Mouse (Mus musculus): Measurements from ENCODE around the gene Fam129a.
"Not testable (repeated sequence)": the region's sequence is repeated elsewhere in the genome, so short reads cannot be mapped to it uniquely, and the experiment has no call there.

The Fam129a gene

DNA sequence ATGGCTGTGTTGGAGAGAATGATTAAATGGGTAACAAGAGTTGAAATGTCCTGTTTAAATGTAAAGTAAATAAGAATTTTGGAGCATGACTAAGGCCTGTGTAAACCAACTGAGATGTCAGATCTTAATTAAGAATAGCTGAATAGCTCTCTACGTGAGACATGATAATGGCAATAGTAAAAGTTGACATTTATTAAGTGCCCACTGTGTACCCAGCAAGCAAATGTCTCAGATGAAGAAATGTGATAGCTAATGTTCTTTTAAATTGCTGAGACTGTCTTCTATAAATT lies 13.1 kb downstream of the Fam129a start:
- DNase-seq = no peak

- no peak for DNase-seq
Observed at GRCm38 (mm10) chr1:151584565-151585216, 13.7 kb downstream of the Fam129a start.

DNA sequence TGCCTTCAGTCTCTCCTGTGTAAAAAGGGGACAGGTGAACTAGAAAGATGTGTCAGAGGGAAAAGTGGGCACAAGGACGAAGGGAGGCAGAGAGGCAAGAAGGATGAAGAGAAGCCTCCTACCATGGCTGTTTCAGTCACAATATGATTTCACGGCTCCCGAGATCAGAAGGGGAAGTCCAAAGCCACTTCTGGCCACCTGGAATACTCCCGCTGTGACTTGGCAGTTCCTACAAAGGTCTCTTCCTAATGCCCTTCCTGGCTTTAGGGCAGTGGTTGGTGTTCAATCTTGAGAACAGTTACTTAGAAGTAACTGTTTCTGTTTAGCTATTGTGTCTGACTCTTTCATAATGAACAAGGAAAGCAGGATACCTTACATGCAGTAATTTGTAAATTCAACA lies 14.7 kb downstream of the Fam129a start:
- DNase-seq = no peak

DNA sequence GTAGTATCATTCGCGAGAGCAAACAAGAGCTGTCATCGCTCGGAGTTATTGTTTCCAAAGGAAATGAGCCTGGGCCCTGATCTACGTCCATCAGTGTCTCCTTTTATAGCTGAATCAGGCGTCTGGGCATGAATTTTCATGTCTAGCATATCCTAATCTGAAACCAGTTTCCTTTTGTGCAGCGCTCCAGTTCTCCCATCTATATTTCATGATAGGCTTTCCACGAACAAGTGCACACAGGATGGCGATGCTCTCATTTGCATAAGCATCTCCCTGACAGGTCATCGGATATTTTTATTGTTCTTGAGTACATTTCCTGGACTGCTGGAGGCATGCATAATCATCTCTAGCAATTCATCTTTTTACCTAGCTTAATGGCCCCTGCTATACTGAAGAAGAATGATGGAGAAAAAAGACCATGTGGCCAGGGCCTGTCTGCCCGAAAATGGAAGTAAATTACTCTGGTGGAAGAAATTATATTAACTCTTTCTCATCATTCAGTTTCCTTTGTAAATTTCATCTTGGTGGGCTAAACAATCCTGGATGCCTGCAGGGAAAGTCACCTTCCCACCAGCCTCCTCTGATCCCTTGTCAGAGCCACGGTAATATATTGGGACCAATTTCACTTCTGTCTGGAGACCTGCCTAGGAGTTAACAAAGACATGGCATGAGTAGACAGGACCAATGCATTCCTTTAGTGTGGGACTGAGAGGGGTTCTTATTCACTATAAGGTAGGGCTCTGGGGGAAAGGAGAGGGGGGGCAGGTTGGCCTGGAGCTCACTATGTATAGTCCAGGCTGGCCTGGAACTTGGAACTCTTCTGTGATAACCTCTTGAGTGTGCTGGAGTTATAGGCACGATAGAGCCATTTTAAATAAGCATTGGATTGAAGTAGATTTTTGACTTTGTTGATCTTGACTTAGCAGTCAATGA lies 21.4 kb downstream of the Fam129a start:
- DNase-seq = no peak

DNA sequence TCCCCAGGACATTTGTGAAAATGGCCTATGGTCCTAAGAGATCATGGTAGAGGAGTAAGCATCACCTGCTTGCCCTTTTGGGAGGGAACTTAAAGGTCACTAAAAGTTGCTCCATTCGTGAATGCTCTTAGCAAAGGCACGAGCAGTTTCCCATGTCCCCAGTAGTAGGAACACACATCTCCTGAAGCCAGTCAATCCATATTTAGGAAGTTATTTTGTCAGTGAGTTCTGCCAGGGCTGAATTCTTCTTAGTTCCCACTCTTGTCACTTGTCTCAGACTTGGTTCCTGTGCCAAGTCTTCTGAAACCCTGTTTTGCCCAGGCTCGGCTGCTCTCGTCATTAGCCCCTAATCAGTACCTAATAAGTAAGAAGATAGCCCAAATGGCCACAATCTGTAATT lies 23.9 kb downstream of the Fam129a start:
- DNase-seq = no peak

- DNase-seq = no peak
Observed at GRCm38 (mm10) chr1:151595600-151596299, 24.8 kb downstream of the Fam129a start.

GRCm38 (mm10) chr1:151596562-151596961 lies 25.6 kb downstream of the Fam129a start:
- DNase-seq = no peak

- DNase-seq = no peak
Observed at GRCm38 (mm10) chr1:151597677-151598297, 26.8 kb downstream of the Fam129a start.

- DNase-seq = no peak
Observed at GRCm38 (mm10) chr1:151598876-151599275, 27.9 kb downstream of the Fam129a start.

- no peak for DNase-seq
Observed at GRCm38 (mm10) chr1:151604328-151604727, 33.3 kb downstream of the Fam129a start.

DNA sequence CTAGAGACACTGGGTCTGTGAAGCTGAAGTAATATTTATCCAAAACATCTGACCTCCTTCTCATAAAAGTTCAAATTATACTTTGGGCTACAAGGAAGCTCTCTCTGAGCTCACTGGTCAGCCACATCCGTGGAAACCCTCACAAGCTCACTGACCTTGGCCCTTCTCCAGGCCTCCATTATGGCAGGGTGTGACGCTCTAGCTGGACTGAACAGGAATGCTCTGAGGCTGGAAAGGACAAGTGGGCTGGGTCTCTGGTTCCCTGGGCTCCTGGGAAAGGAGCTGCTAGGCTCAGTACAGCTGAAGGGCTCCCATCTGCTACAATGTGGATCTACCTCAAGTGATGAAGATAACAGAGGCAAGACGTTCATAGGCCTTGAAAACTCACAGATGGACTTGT lies 37.0 kb downstream of the Fam129a start:
- DNase-seq = not testable (repeated sequence)

DNA sequence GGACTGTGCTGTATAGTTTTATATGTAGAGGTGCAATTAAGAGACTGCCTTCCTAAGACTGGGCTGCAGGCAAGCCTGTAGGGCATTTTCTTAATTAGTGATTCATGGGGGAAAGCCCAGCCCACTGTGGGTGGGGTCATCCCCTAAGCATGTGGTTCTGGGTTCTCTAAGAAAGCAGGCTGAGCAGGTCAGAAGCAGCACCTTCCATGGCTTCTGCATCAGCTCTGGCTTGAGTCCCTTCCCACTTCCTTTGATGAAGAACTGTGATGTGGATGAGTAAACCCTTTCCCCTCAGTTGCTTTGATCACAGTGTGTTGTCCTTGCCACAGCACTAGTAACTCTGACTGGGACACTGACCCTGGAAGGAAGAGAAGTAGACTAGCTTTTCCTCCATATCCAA lies 39.6 kb downstream of the Fam129a start:
- DNase-seq = no peak

DNA sequence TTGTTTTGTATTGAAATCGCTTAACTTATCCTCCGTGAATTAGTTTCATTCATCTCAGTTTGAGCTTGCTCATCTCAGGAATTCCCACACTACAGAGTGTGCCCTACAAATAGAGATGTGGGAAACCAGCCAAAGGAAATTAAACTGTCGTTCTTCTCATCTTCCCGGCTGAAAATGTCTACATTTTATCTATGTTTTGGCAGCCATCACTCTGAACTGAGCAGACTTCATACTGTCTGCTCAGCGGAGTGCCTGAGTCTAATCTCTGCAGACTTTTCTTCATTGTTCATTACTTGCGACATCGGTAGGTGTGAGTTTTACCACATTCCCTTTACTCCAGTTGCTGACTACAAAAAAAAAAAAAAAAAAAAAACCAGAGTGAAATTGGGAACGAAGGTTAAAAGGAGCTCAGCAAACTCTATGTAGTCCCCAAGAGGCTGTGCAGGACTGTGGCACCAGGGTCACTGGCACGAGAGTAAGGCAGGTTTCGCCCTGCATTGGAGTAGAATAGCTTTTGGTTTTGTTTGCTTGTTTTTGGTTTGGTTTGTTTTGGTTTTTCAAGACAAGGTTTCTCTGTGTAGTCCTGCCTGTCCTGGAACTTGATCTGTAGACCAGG lies 43.4 kb downstream of the Fam129a start:
- DNase-seq = no peak

DNA sequence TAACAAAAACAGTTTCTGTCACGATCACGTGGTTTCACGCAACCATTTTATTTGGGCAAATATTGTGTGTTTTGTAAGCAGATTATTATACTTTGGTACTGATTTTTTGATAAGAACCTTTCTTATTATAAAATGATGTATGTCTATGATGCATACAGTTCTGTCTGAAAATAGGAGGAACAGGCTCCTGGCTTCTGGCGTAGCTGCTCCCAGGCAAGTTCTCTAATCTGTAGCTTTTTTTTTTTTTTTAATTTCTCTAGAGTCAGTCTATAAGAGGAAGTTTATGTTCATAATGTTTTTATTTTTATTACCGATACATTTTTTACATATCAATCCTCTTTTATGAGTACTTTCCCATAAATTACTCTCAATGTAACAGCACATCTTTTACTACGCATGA lies 44.6 kb downstream of the Fam129a start:
- no peak for DNase-seq

DNA sequence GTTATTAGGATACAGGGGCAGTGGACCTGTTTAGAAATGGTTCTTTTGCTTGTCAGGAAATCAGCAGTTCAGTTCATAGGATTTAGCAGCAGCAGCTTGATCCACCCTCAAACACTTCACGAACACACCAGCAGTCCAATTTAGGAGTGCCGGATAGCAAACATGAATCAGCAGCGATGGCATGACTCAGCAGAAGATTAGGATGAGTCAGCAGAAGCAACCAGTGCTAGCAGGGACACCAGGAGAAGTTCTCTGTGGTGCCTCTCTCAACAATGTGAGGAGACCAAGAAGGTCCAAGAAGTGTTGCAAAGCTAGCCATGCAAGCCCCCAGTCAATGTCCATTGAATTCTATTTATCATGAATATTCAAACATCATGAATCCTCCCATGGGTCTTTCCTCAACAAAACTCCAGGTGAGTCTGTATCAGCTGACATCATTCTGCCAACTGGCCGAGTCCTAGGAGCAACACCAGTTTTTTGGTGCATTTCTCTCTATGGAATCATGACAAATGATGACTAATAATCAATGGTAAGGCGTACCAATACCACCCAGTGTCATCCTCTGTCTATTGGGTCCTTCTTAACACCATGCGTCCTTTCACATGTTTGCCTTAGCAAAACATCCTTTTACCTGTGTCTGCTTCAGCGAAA lies 45.7 kb downstream of the Fam129a start:
- DNase-seq = no peak

- no peak for DNase-seq
Observed at GRCm38 (mm10) chr1:151618251-151618650, 47.3 kb downstream of the Fam129a start.

- DNase-seq = no peak
Observed at GRCm38 (mm10) chr1:151619281-151619711, 48.3 kb downstream of the Fam129a start.

DNA sequence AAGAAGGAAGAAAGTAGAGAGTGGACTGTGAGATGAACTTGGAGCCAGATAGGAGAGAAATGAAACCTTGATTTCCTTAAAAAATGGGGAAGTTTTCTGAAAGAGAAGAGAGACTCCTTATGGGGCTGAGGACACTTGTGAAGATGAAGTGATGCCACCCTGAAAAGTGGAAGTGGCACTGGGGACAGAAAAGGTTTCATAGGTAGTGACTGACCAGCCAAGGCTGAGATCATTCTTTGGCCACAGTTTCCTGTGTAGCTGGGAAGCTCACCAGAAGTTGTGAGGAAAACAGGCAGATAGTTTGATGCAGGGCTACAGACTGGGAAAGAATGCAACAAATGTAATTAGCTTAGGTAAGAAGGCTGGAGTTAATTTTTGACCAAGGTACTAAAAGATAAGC lies 49.7 kb downstream of the Fam129a start:
- DNase-seq = no peak

DNA sequence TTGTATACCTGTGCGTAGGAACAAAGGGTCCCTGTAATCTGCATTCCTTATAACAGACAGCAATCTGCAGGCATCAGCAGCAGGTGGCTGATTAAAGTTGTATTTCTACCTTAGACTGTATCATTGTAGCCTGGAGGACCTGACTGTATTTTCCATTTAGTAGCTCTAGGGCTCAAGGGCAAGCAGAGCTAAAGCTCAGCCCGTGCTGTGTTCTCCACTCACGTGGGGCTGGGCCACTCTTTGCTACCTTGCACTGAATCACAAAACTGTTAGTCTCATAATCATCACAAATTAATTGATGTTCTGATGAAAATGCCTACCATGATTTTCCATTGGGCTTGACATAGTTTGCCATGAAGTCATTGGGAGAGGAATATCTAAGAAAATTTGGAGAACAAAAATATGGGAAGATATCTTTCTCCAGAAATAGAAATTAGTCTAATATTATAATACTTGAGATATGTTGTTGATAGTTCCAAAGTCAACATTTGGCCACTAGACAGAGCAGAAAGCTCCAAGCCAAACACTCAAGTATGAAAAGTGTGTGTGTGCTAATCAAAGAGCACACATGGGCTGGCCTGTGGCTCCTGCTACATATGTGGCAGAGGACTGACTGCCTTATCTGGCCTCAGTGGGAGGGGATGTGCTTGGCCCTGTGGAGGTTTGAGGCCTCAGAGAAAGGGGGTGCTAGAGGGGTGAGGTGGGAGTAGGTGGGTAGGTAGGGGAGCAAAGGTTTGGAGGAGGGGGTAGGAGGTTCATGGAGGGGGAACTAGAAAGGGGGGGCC lies 53.6 kb downstream of the Fam129a start:
- DNase-seq = no peak

- no peak for DNase-seq
Observed at GRCm38 (mm10) chr1:151625260-151625659, 54.3 kb downstream of the Fam129a start.

- DNase-seq = no peak
Observed at GRCm38 (mm10) chr1:151625690-151626089, 54.7 kb downstream of the Fam129a start.
